Mouse (Mus musculus) spleen, adult 2 months (tissue): ENCODE results near the gene Ms4a2.

Source experiments
- CTCF ChIP-seq: fragments of 200-500 bp; IDR thresholded peaks from 2 replicates; pipeline ENCODE4 v1.5.1; 2011; ENCODE audit warnings: mild to moderate bottlenecking, inconsistent platforms; ENCODE audit not compliant: insufficient read depth, insufficient read length, insufficient replicate concordance; ENCODE audit errors: extremely low read depth
- POLR2A ChIP-seq: fragments of 200-500 bp; IDR thresholded peaks from 2 replicates; pipeline ENCODE4 v1.6.1; 2011; ENCODE audit warnings: low read depth, low read length, inconsistent platforms

DNA sequence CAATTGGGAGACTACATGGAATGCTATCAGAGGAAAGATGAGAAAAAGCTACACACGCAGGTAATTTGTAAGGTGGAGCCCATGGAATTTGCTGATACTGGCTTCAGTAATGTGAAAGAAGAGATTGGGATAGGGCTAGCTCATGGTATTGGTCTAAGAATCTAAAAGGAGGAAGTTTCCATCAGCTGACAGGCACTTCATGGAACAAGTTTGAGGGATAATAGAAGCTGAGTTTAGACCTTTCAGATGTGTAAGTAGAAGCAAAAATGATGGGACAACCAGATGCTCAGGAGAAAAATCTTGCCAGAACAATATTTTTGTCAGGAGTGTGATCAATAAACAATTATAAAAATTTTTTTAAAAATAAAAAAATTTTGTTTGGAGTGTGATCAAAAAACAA lies 10.2 kb upstream of the Ms4a2 start:
- TF ChIP-seq POLR2A, result no peak
- TF ChIP-seq CTCF, result no peak
